Mouse (Mus musculus) midbrain, embryonic 11.5 days (tissue): ENCODE measurements around the gene Nemp1. TPM values are rescaled to one million over a fixed set of nuclear protein-coding genes. Genes with fewer than 3 reads are reported as not detected.

Experiments
- ATAC-seq: fragments of 200-750 bp; cut with Nextera tagmentation; 2 replicates; pipeline ENCODE4 v1.8.0; 2017; ENCODE audit warnings: moderate TSS enrichment, moderate library complexity; ENCODE audit not compliant: low FRiP score
- DNase-seq: peaks from one replicate; pipeline ENCODE4 v3.0.0; 2015; ENCODE audit warnings: low spot score; ENCODE audit errors: missing footprints
- H3K27ac ChIP-seq: fragments of 300-500 bp; sonication (generic); 2 replicates; pipeline ENCODE4 v1.5.1; 2014; ENCODE audit warnings: low read depth, low read length
- H3K27me3 ChIP-seq: fragments of 300-500 bp; sonication (generic); 2 replicates; pipeline ENCODE4 v1.6.1; 2014; ENCODE audit warnings: mild to moderate bottlenecking, low read length, moderate library complexity, mixed read lengths; ENCODE audit not compliant: control insufficient read depth, insufficient read depth
- H3K36me3 ChIP-seq: fragments of 300-500 bp; sonication (generic); 2 replicates; pipeline ENCODE4 v1.6.1; 2014; ENCODE audit warnings: mild to moderate bottlenecking, low read length, moderate library complexity, mixed read lengths; ENCODE audit not compliant: control insufficient read depth, insufficient read depth
- H3K4me1 ChIP-seq: fragments of 300-500 bp; sonication (generic); 2 replicates; pipeline ENCODE4 v1.6.1; 2014; ENCODE audit warnings: low read length; ENCODE audit not compliant: control insufficient read depth, insufficient read depth
- H3K4me2 ChIP-seq: fragments of 300-500 bp; sonication (generic); 2 replicates; pipeline ENCODE4 v1.6.1; 2014; ENCODE audit warnings: mild to moderate bottlenecking, moderate library complexity
- H3K4me3 ChIP-seq: fragments of 300-500 bp; sonication (generic); 2 replicates; pipeline ENCODE4 v1.5.1; 2014; ENCODE audit warnings: low read depth, low read length
- H3K9ac ChIP-seq: fragments of 300-500 bp; sonication (generic); 2 replicates; pipeline ENCODE4 v1.6.1; 2014; ENCODE audit warnings: low read length
- H3K9me3 ChIP-seq: fragments of 300-500 bp; sonication (generic); 2 replicates; pipeline ENCODE4 v1.6.1; 2016; ENCODE audit warnings: low read length; ENCODE audit not compliant: control insufficient read depth
- WGBS: fragments of 180-500 bp; shearing (Covaris S2); extraction: QIAGEN DNeasy Blood & Tissue Kit; methylation state at CpG from one replicate; pipeline ENCODE4 v1.1.7; 2014; 5-methylcytosine and 5-hydroxymethylcytosine counted together
- polyA plus RNA-seq: library from polyadenylated mRNA; unstranded; fragments of >200 nt; fragmentation: Nextera tagmentation; extraction: Ambion mirVana; gene quantifications from 2 replicates; pipeline ENCODE4 v1.2.1, GENCODE M21; 2014

The Nemp1 gene
- polyA plus RNA-seq, 1 experiment from 2014 or later = 10.0 TPM

GRCm38 (mm10) chr10:127669170-127669569 lies 2.5 kb downstream of the Nemp1 start:
- H3K9me3 ChIP-seq = no peaks in the 10 kb centered on the region
- peaks cover 45% of the 10 kb centered on the region for H3K27me3 ChIP-seq
- 31% methylated on average over 7 of the region's 7 CpGs for WGBS
- peaks cover 30% of the 10 kb centered on the region for H3K4me1 ChIP-seq
- no peak overlapping the region for H3K4me2 ChIP-seq
- H3K27ac ChIP-seq = no peak overlapping the region
- no peak overlapping the region for H3K4me3 ChIP-seq
- no peaks in the 10 kb centered on the region for H3K36me3 ChIP-seq
- ATAC-seq (no peak), DNase-seq (no peak)
- no peak overlapping the region for H3K9ac ChIP-seq

GRCm38 (mm10) chr10:127670185-127670584 lies 3.5 kb downstream of the Nemp1 start:
- Histone ChIP-seq H3K4me1 (peaks cover 30% of the 10 kb centered on the region), H3K27me3 (peaks cover 35% of the 10 kb centered on the region), H3K4me2 (no peak overlapping the region), H3K4me3 (no peak overlapping the region), H3K36me3 (no peaks in the 10 kb centered on the region), H3K9me3 (no peaks in the 10 kb centered on the region), H3K27ac (no peak overlapping the region), H3K9ac (no peak overlapping the region)
- 95% methylated on average over 2 of the region's 2 CpGs for whole genome bisulfite sequencing
- no peak for ATAC-seq
- no peak for DNase-seq

- H3K4me1 ChIP-seq = peaks cover 21% of the 10 kb centered on the region
- no peak overlapping the region for H3K4me2 ChIP-seq
- 36% methylated on average over 2 of the region's 2 CpGs for WGBS
- no peak for DNase-seq
- H3K4me3 ChIP-seq = no peak overlapping the region
- no peaks in the 10 kb centered on the region for H3K36me3 ChIP-seq
- H3K9ac ChIP-seq = no peak overlapping the region
- no peaks in the 10 kb centered on the region for H3K9me3 ChIP-seq
- peaks cover 24% of the 10 kb centered on the region for H3K27me3 ChIP-seq
- ATAC-seq = no peak
- H3K27ac ChIP-seq = no peak overlapping the region
These were observed 4.6 kb downstream of the Nemp1 start for GRCm38 (mm10) chr10:127671276-127671675.

- H3K36me3 ChIP-seq = no peaks in the 10 kb centered on the region
- no peak for ATAC-seq
- H3K27me3 ChIP-seq = peaks cover 2% of the 10 kb centered on the region; the same call in 1 of the 2 replicates
- H3K4me2 ChIP-seq = no peak overlapping the region
- peak; percentile 76 for DNase-seq
- peaks cover 7% of the 10 kb centered on the region; the same call in 1 of the 2 replicates for H3K4me1 ChIP-seq
- no peak overlapping the region for H3K27ac ChIP-seq
- H3K9ac ChIP-seq = no peak overlapping the region
- no peak overlapping the region for H3K4me3 ChIP-seq
- 92% methylated on average over 6 of the region's 6 CpGs for WGBS
- H3K9me3 ChIP-seq = no peaks in the 10 kb centered on the region
These were observed 7.5 kb downstream of the Nemp1 start for GRCm38 (mm10) chr10:127674046-127674655.

GRCm38 (mm10) chr10:127674794-127675522 lies 8.3 kb downstream of the Nemp1 start:
- H3K4me1 ChIP-seq = peaks cover 7% of the 10 kb centered on the region; the same call in 1 of the 2 replicates
- H3K9ac ChIP-seq = no peak overlapping the region
- H3K27ac ChIP-seq = no peak overlapping the region
- no peak overlapping the region for H3K4me2 ChIP-seq
- H3K36me3 ChIP-seq = no peaks in the 10 kb centered on the region
- ATAC-seq (no peak), DNase-seq (peak; percentile 89)
- H3K4me3 ChIP-seq = no peak overlapping the region
- no peaks in the 10 kb centered on the region for H3K27me3 ChIP-seq
- no peaks in the 10 kb centered on the region for H3K9me3 ChIP-seq
- 92% methylated on average over 8 of the region's 8 CpGs for WGBS

GRCm38 (mm10) chr10:127675859-127676398 lies 9.2 kb downstream of the Nemp1 start:
- ATAC-seq (no peak), DNase-seq (no peak)
- Histone ChIP-seq H3K4me2 (peak overlapping the region; percentile 60), H3K27me3 (no peaks in the 10 kb centered on the region), H3K4me3 (peak overlapping the region; percentile 76), H3K27ac (no peak overlapping the region), H3K9ac (peak overlapping the region; percentile 59; the same call in 1 of the 2 replicates), H3K4me1 (peaks cover 7% of the 10 kb centered on the region; the same call in 1 of the 2 replicates), H3K9me3 (no peaks in the 10 kb centered on the region), H3K36me3 (no peaks in the 10 kb centered on the region)
- 61% methylated on average over 5 of the region's 5 CpGs for WGBS

GRCm38 (mm10) chr10:127676691-127677548 lies 10.2 kb downstream of the Nemp1 start:
- under 1% methylated on average over 66 of the region's 71 CpGs for WGBS

GRCm38 (mm10) chr10:127677591-127678336 lies 11.1 kb downstream of the Nemp1 start:
- no peaks in the 10 kb centered on the region for H3K36me3 ChIP-seq
- ATAC-seq (peak; percentile 6; the same call in 1 of the 2 replicates), DNase-seq (peak; percentile 90)
- H3K4me2 ChIP-seq = peak overlapping the region; percentile 73
- H3K4me3 ChIP-seq = peak overlapping the region; percentile 76
- peak overlapping the region; percentile 78 for H3K9ac ChIP-seq
- no peak overlapping the region for H3K27ac ChIP-seq
- 14% methylated on average over 14 of the region's 14 CpGs for WGBS
- H3K9me3 ChIP-seq = no peaks in the 10 kb centered on the region
- H3K27me3 ChIP-seq = no peaks in the 10 kb centered on the region
- peaks cover 7% of the 10 kb centered on the region; the same call in 1 of the 2 replicates for H3K4me1 ChIP-seq

More at GRCm38 (mm10) chr10:127676691-127677548, 10.2 kb downstream of the Nemp1 start:
- Histone ChIP-seq H3K4me3 (peak overlapping the region; percentile 76), H3K4me2 (peak overlapping the region; percentile 73), H3K27me3 (no peaks in the 10 kb centered on the region), H3K27ac (no peak overlapping the region; the same call in 1 of the 2 replicates), H3K36me3 (no peaks in the 10 kb centered on the region), H3K9ac (peak overlapping the region; percentile 78), H3K9me3 (no peaks in the 10 kb centered on the region), H3K4me1 (peaks cover 7% of the 10 kb centered on the region; the same call in 1 of the 2 replicates)
- ATAC-seq (peak; percentile 97), DNase-seq (peak; percentile 99)
